Mouse (Mus musculus) naive thymus-derived CD4-positive, alpha-beta T cell, adult 5 months (primary cell): ENCODE results near the gene Evc. TPM values are rescaled to one million over a fixed set of nuclear protein-coding genes. Genes with fewer than 3 reads are reported as not detected.

Source experiments
- polyA plus RNA-seq: library from polyadenylated mRNA; unstranded; fragments of 100-300 nt; shearing (Covaris generic); gene quantifications from one replicate; pipeline ENCODE4 v1.2.1, GENCODE M21; 2017

The Evc gene
- not detected for polyA plus RNA-seq

DNA sequence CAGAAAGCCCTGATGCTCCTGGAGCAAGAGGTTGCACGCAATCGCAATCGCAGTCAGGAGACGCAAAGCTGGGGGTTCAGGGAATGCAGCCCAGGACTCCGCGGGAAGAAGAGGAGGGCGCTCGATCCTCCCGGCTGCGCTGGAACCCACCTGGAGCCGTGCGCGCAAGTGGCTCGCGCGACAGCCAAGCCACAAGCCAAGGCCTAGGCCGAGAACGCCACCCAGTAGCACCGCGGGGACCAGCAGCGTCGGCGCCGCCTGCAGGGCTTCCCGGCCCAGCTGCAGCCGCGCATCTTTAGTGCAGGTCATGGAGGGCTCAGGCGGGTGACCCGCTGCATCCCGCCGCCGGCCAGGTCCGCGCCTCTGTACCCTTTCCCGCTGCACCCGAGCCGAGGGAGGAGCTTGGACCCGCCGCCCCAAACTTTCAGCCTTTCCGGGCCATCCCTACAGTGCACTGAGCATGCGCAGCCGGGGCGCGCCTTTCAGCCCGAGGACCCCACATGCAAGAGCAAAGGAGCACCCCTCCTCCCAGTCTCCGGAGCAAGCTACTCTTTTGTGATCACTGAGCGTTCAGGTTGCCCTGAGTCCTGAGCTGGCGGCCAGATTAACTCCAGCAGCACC is at the start of gene Evc:
Gene Evc, minus strand, starts transcription at position 410 of the 621 bp plus-strand sequence.

DNA sequence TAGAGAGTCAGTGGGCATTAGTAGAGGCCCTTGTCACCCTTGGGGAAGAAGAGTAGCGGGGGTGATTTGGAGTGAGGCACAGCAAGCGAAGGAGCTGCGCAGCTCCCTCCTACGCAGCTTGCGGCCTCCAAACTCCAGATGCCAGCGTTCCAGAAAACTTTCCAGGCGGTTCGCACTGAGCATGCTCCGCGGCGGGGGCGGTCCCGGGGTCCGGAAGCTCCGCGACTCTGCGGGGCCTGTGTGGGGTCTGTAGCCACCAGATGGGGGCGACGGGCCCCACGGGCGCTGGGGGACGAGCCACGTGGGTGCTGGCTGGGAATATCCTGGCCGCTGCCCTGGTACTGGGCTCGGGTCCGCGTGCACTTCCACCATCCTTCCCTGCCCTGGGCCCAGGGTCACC is 1.6 kb upstream of the Evc start, which contains the start of gene Evc2:
Gene Evc2, plus strand, starts transcription at position 212 of the 400 bp plus-strand sequence.

DNA sequence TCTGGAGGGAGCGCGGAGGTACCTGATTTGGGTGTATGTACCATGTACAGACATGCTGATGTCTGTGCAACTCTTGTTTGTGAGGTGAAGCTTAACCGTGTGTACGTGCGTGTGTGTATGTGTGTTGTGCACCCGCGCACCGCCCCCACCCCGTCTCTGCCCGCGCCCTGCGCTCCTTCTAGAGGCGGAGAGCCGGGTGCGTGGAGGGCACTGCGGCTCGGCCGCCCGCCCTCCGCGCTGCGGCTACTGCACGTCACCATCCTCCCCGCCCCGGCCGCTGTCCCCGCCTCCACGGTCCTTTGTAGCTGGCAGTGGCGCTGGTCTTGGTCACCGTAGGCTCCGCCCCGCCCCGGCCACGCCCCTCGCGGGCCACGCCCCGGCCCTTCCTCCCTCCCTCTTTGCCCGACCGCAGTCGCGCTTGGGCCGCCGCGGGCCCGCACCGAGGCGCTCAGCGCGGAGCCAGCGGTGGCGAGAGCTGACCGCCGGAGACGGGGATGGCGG is 95.0 kb downstream of the Evc start, which contains the start of gene Crmp1:
Gene Crmp1, plus strand, starts transcription at position 290 of the 501 bp plus-strand sequence.

Other genes with a start within 250 kb of the Evc start
- 5.4 TPM for gene Crmp1, start 95.0 kb downstream of the Evc start, polyA plus RNA-seq
- not detected for gene Evc2, start 1.6 kb upstream of the Evc start, polyA plus RNA-seq